Mouse (Mus musculus): ENCODE data around the gene Syt16.

Syt16 gene

GRCm38 (mm10) chr12:74315221-74315620, 317.8 kb downstream of the Syt16 start:
- DNase-seq (ENCODE audit: low read depth, low spot score) = no peak

GRCm38 (mm10) chr12:74316344-74316973, 319.0 kb downstream of the Syt16 start, which contains the start of gene Gm11042:
TSS of gene Gm11042 (minus strand) at chr12:74316394.
- DNase-seq (ENCODE audit: low read depth, low spot score) = no peak

GRCm38 (mm10) chr12:74316989-74317759, 319.7 kb downstream of the Syt16 start:
- peak; percentile 94 for DNase-seq (ENCODE audit: low read depth, low spot score)

GRCm38 (mm10) chr12:74320318-74320717, 322.9 kb downstream of the Syt16 start:
- peak; percentile 76 for DNase-seq (ENCODE audit: low read depth, low spot score)

GRCm38 (mm10) chr12:74321981-74322380, 324.5 kb downstream of the Syt16 start:
- peak; percentile 82 for DNase-seq (ENCODE audit: low read depth, low spot score)
